Mouse (Mus musculus) erythroblast, adult 5-6 weeks (primary cell): ENCODE results near the gene Hoxa2. TPM values are rescaled to one million over a fixed set of nuclear protein-coding genes. Genes with fewer than 3 reads are reported as not detected.

Experiments used
- ATAC-seq: replicated peaks from 2 replicates; pipeline ENCODE4 v1.8.0; 2016; ENCODE audit warnings: moderate number of reproducible peaks, mild to moderate bottlenecking, moderate TSS enrichment, inconsistent platforms; ENCODE audit not compliant: poor library complexity, low FRiP score, severe bottlenecking
- total RNA-seq, 2 experiments: library from RNA; stranded (forward) in 1 of 2; stranded (reverse) in 1 of 2; fragments of 150-400 nt in 1 of 2; fragments of 200-764, 138-1000 nt in 1 of 2; gene quantifications; 2 replicates each; pipeline versions ENCODE4 v1.2.3 to v1.2.4; 2015 to 2017; ENCODE audit warnings: low replicate concordance in 2 of 2

Hoxa2 gene
- total RNA-seq, 2 experiments from 2014 or later, result not detected

GRCm38 (mm10) chr6:52182030-52182429, 17.4 kb upstream of the Hoxa2 start:
- ATAC-seq, result no peak

DNA sequence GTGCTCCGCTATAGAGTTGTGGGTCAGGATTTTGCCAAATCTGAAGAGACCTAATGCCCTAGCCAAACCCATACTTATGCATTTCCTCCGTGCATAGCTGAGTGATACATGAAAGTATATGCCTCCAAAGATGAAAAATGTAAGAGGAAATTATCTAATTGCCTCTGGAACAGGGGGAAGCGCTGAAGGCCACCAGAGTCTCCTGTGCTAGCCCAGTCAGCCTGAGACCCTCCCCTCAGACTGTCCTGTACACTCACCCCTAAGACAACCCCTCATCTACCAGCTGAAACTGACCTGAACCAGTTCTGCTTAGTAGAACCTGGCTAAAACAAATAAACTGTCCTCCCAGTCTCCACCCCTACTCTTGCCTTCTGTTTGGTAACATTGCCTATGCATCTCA, 16.1 kb upstream of the Hoxa2 start:
- ATAC-seq, result no peak

DNA sequence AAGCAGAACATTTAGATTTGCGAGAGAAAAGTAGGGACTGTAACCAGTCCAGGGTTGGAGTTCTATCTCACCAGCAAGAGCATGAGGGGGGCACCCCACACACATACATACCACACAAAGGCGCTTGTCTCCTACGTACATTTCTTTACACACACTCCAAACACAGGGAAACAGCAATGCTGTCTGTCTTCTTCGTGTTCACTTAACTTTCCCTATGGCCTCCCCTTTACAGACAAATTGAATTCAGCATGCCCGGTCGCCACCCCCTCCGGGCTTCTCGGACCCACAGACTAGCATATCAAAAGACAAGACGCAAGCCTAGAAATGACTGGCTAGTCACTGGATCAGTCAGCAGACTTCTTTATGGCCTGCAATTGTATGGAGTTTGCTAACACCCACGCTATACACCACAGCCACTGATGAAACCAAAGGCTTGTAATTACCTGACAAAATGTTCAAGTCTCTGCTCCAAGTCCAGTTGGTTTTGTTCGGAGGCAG, 15.6 kb upstream of the Hoxa2 start:
- no peak for ATAC-seq

DNA sequence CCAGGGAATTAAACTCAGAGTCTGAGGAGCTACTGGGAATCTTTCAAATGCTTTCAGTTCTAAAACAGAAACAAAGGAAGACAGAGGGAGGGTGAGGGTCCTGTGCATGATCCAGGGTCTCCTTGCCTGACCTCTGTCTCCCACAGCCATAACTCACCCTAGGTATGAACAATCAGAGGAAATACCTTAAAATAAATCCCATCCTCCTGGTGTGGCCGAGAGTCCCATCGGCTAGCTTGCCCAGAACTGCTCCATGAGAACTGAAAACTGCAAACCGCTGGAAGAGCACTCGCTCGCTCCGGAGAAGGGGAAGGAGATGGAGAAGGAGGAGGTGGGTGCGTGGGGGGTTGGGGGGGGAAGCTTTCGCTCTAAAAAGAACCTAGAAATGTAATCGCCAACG, 15.1 kb upstream of the Hoxa2 start:
- no peak for ATAC-seq

- ATAC-seq, result no peak
Measured at GRCm38 (mm10) chr6:52178918-52179665, 14.5 kb upstream of the Hoxa2 start.

GRCm38 (mm10) chr6:52177806-52178205, 13.2 kb upstream of the Hoxa2 start:
- ATAC-seq, result no peak

GRCm38 (mm10) chr6:52177061-52177735, 12.6 kb upstream of the Hoxa2 start, which contains the start of gene 5730596B20Rik:
5730596B20Rik (plus strand) TSS chr6:52177498.
- ATAC-seq, result no peak

DNA sequence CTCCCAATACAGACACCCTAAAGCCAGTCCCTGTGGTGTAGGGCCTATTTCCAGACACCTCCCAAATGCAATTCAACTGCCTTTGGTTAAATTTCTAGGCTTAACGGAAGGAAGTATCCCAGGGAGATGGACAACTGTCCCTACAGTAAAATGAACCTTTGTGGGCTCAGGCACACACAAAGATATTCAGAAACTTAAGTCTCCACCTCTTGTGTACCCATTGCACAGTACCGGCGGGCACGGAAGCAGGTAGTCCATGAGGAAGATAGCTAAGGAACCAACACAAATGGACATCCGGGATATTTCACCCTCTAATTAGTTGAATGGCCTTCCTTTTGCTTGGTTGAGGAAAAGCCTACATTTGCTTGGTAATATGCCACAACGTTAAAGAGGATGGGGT, 11.8 kb upstream of the Hoxa2 start:
- no peak for ATAC-seq

DNA sequence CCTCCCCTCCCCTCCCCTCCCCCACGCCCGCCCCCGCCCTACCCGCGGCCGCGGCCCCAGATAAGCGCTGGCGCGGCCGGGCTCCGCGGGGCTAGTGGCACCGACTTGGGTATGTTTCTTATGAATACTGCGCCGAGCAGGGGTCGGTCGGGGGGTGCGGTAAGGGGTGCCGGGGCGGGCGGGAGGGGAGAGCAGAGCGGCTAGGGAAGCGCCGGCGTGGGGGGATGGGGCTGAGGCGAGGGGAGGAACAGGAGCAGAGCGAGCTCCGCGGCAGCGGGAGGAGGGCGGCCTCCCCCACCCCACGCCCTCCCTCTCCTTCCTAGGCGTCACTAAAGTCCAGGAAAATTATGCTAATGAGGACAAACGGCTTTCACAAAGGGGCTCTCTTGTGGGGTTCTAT, 11.2 kb upstream of the Hoxa2 start:
- no peak for ATAC-seq

DNA sequence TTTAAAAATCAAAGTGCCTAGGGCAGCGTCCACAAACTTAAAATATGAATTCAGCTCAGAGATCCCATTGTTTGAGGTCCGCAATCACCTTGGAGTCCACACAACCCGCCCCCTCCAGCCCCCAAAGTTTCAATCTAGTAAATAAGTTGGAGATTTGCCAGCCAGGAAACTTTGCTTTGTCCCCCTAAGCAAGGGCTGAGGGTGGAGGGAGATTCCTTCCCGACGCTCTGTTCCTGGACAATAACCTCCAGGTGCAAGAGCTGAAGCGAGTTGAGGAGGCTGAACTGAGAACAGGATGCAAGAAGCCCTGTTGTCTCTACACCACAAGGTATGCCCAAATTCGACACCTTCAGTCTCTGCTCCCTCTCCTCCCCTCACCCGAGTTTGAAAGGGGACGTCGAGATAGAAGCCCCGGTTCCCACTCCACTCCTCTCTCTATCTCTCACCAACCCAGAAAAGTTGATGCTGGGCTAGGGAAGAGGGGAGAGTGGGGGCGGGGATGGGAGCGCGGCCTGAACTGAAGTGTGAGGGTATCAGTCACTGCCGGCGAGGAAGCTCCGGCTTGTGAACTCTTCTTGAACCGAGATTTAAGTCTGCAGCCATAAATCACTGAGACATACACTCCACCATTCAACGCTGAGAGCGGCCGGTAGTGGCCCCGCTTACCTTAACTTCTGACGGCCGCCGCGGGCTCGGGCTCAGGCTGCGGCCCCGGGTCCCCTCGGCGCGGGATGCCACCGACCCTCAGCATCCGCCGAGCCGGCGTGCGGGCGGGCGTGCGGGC, 10.5 kb upstream of the Hoxa2 start:
- no peak for ATAC-seq

DNA sequence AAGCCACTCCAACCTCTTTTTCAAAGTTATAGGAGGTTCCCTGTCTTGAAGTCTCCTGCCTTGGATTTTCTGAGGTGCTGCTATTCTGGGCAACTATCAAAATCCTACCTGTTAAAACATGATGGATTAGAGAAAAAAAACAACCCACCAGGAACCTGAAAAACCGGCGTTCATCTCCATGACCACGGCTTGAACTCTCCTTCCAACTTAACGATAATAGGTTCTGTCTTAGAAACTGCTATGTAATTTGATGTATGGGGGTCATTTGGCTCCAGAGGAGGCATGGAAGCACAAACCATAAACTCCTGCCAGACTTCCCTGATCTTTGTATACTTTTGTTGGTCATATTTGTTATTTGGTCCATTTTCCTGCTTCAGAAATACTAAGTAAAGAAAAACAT, 9.0 kb upstream of the Hoxa2 start:
- ATAC-seq, result no peak

GRCm38 (mm10) chr6:52172501-52172900, 7.9 kb upstream of the Hoxa2 start:
- ATAC-seq, result no peak

DNA sequence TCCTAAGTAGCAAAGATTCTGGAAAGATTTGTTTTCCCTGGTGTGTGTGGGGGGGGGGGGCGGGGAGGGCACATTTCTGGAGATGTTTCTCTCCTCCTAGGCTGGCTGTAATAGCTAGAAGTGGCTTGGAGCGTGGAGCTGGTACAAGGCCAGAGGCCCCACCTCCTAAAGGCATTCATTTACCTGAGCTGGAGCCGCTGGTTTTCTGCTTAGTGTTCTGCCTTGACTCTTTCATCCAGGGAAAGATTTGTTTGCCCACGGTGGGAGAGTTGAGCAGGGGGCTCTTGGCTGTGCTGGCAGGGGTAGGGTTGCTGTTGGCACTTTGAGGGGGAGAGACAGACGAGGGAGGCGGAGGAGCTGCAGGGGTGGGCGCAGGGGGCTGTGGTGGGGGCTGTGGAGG, 7.3 kb upstream of the Hoxa2 start:
- ATAC-seq, result no peak

DNA sequence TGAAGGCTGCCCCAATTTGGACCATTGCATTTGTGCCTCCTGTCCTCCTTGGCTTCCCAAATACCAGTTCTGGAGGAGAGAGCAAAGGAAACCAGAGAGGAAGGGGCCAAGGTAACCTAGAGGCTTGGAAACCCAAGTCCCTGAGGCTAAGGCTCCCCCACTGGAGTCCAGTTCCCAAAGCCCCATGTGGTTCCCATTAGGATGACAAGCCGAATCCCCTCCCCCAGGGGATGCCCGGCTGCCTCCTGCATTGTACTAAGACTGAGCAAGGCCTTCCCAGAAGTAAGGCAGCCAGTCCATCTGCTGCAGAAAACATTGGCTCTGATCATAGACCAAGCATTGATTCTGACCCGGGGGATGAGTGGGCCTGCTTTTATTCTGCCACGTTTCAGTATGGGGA, 6.7 kb upstream of the Hoxa2 start:
- ATAC-seq, result no peak

GRCm38 (mm10) chr6:52170898-52171223, 6.2 kb upstream of the Hoxa2 start:
- no peak for ATAC-seq

DNA sequence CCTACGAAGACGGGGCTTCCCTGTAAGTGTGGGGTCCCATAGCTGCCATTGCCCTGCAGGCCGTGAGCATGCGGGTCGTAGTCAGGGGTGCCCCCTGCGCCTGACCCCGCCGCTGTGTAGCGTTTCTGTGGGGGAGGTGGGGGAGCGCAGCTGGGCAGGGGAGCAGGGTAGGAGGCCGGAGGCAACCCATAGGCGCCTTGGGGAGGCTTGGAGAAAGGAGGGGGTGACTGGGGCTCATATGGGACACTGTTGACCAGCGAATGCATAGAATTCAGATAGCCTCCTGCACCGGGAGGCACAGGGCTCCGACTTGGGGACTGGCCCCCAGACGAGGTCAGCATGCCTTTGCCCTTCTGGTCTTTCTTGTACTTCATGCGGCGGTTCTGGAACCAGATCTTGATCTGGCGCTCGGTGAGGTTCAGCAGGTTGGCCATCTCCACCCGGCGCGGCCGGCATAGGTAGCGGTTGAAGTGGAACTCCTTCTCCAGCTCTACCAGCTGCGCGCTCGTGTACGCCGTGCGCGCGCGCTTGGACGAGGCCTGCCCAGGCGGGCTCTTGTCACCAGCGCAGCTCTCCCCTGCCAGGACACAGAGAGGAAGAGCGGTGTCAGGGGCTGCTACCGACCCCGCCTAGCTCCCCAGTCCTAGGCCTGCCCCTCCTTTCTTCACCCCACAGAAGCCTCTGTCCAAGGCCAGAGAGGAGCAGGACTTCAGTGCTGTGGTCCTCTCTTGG, 5.7 kb upstream of the Hoxa2 start:
- ATAC-seq, result no peak

- no peak for ATAC-seq
Measured at GRCm38 (mm10) chr6:52169499-52170165, 5.0 kb upstream of the Hoxa2 start.

DNA sequence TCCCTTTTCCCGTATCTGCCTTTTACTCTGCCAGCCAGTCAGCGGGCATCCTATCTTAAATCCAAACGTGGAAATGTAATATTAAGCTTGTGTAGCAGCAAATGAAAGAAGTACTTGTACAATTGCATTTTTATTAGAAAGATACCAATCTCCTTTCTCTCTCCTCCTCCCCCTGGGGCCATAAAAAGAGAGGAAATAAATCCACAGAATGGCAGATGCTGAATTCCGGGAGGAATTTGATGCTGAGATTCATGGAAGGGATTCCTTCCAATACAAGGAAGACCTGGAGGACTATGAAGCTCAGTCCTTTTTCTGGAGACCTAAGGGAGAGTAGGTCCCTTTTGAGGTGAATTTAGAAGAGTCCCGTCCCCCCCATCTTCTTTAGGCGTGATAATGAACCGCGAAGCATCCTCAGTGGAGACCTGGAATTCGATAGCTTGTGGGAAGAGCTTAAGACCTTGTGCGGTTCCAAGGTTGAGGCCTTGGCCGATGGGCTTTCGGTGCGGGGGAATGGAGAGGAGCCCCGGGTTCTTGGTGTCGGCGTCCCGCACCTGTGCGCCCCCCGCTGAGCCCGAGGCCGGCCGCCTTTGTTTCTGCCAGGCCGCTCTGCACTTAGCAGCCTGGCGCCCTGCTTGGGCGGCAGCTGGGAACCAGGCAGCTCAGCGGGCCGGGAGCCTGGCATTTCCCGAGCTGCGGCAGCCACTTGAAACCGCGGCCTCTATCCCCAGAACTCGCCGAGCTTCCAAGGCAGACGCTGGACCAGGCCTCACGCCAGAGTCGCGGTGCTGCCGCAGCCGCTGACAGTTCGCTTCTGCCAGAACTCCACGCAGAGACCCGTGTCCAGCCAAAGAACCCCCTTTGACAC, 3.8 kb upstream of the Hoxa2 start:
- ATAC-seq, result no peak

- no peak for ATAC-seq
Measured at GRCm38 (mm10) chr6:52167736-52168161, 3.1 kb upstream of the Hoxa2 start.
